Mouse (Mus musculus) thymus, adult 2 months (tissue): ENCODE measurements at regions not wholly inside any gene's neighbourhood (a gene's known extent, or its start where the extent isn't known, plus 50 kb on each side); places are given as distances from the start of the nearest gene placed in this dataset.

Source experiments
- CTCF ChIP-seq: fragments of 200-500 bp; IDR thresholded peaks from 2 replicates; pipeline ENCODE4 v1.5.1; 2012; ENCODE audit warnings: mild to moderate bottlenecking, control low read depth, low read length, moderate library complexity, borderline replicate concordance; ENCODE audit not compliant: control insufficient read depth, poor library complexity, insufficient read depth; ENCODE audit errors: extremely low read depth
- POLR2A ChIP-seq: fragments of 200-500 bp; IDR thresholded peaks from 2 replicates; pipeline ENCODE4 v1.6.1; 2012; ENCODE audit warnings: mild to moderate bottlenecking, low read length, control low read depth, moderate library complexity; ENCODE audit not compliant: control insufficient read depth, poor library complexity, insufficient read depth; ENCODE audit errors: extremely low read depth

- TF ChIP-seq POLR2A: no peak
- TF ChIP-seq CTCF: no peak
These were observed 183.5 kb downstream of the Cxcl12 start for GRCm38 (mm10) chr6:117351846-117352245.
